Mouse (Mus musculus) cortical plate, adult 2 months (tissue): ENCODE data around the gene Gfod1.

Experiments used
- CTCF ChIP-seq: fragments of 200-500 bp; IDR thresholded peaks from 2 replicates; pipeline ENCODE4 v1.5.1; 2011; ENCODE audit warnings: mild to moderate bottlenecking, control low read depth, low read length; ENCODE audit not compliant: insufficient read depth; ENCODE audit errors: extremely low read depth
- POLR2A ChIP-seq: fragments of 200-500 bp; IDR thresholded peaks from 2 replicates; pipeline ENCODE4 v1.6.1; 2011; ENCODE audit warnings: mild to moderate bottlenecking, low read length, control low read depth; ENCODE audit not compliant: insufficient read depth; ENCODE audit errors: extremely low read depth

DNA sequence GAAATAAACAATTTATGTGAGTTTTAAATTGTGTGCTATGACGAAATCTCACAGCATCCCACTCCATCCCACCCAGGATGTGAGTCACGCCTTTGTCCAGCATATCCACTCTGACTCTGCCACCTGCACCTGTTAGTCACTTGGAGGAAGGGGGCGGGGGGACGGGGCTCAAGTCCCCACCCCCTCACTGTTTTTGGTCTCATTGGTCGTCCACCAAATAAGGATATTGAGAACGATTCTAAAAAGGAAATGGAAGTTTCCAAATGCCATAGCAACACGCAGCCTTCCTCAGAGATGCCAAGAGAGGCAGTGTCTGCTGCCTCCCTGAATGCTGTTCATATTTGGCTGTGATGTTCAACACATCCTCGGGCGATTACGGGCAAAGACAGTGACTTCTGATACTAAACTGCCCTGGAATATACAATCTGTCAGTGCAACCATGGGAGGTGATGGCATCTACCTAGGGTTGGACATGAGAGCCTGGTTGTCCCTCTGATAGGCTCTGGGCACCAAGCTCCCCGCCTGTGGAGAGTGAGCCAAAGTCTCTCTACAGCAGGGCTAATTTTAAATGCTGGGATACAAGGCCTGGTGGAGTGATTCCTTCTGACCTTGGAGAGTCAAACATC, 41.7 kb downstream of the Gfod1 start:
- TF ChIP-seq CTCF (no peak), POLR2A (no peak)
